Mouse (Mus musculus) spleen, adult 2 months (tissue): ENCODE measurements around the gene Nfix.

Experiments used
- CTCF ChIP-seq: fragments of 200-500 bp; IDR thresholded peaks from 2 replicates; pipeline ENCODE4 v1.5.1; 2011; ENCODE audit warnings: mild to moderate bottlenecking, inconsistent platforms; ENCODE audit not compliant: insufficient read depth, insufficient read length, insufficient replicate concordance; ENCODE audit errors: extremely low read depth
- POLR2A ChIP-seq: fragments of 200-500 bp; IDR thresholded peaks from 2 replicates; pipeline ENCODE4 v1.6.1; 2011; ENCODE audit warnings: low read depth, low read length, inconsistent platforms

DNA sequence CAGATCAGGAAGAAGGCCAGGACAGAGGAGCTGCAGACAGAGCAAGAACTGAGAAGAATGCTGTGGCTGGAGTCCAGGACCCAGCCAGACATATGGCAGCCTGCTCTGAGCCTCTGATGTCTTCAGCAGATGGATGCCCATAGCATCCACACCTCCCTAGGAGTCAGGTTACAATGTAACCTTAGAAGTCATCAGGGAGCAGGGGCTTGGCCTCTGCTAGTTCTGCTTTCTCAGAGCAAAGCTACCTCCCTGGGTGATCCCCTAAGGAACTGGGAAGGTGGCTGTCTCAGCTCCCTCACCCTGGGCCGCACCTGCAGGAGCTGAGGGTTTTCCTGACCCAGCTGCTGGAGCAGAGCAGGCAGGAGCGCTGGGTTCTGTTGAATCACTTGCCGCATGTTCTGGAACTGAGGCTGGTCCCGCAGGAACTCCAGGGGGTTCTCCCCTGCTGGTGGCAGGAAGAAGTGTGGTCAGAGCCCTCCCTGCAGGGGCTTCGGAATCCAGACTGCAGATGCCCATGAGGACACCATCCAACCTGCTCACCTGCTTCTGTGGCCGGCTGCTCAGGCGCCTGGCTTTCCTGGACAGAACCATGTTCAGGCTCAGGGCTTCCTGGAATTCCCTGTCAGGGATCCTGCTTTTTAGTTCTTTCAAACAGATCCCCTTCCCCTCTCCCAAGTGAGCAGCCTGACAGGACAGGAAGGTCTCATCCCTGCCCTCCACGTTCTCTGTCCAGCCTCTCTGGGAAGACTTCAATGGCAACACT, 37.2 kb upstream of the Nfix start:
- TF ChIP-seq CTCF = no peak
- no peak for TF ChIP-seq POLR2A
